Mouse (Mus musculus) C2C12 (cell line): ENCODE measurements at regions not wholly inside any gene's neighbourhood (a gene's known extent, or its start where the extent isn't known, plus 50 kb on each side); places are given as distances from the start of the nearest gene placed in this dataset.

Source experiments
- CEBPB ChIP-seq: IDR thresholded peaks from one replicate; pipeline ENCODE4 v1.6.1; 2011; ENCODE audit warnings: low read depth, mild to moderate bottlenecking, control low read depth, moderate library complexity
- CTCF ChIP-seq: IDR thresholded peaks from one replicate; pipeline ENCODE4 v1.5.1; 2011; ENCODE audit not compliant: control insufficient read depth, insufficient read depth, insufficient read length
- MAX ChIP-seq: IDR thresholded peaks from one replicate; pipeline ENCODE4 v1.6.1; 2011; ENCODE audit warnings: mild to moderate bottlenecking, control low read depth
- MYOD1 ChIP-seq: IDR thresholded peaks from one replicate; pipeline ENCODE4 v1.6.1; 2011; ENCODE audit warnings: low read depth; ENCODE audit not compliant: control insufficient read depth, insufficient read length
- MYOG ChIP-seq: IDR thresholded peaks from one replicate; pipeline ENCODE4 v1.6.1; 2011; ENCODE audit not compliant: control insufficient read depth, insufficient read length; ENCODE audit errors: extremely low read depth
- USF1 ChIP-seq: IDR thresholded peaks from one replicate; pipeline ENCODE4 v1.6.1; 2011; ENCODE audit warnings: low read depth, mild to moderate bottlenecking, control low read depth, moderate library complexity

DNA sequence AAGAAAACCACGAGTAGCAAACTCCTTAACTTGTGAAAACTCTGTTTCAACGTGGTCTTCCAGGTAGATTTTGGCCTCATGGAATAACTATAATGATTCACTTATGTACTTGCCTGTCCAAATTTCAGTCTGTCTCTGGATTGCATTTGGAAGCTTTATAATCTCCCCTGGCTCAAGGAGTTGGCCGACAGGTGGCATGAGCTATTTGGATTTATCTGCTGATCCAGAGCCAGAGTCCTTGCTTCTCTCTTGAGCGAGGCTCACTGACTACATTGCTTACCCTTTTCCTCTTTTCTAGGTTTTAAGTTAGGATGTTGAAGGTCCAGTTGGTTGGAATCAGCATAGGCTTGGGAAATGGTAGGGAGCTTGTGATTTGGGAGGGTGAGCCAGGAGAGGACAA, 423.6 kb downstream of the Cd109 start:
- TF ChIP-seq CTCF (no peak), MYOD1 (no peak), CEBPB (no peak), MAX (no peak), MYOG (no peak), USF1 (no peak)
